Mouse (Mus musculus) C2C12 (cell line): ENCODE measurements around the gene Krtap1-3.

Experiments used
- CEBPB ChIP-seq: IDR thresholded peaks from one replicate; pipeline ENCODE4 v1.6.1; 2011; ENCODE audit warnings: low read depth, mild to moderate bottlenecking, control low read depth, moderate library complexity
- CTCF ChIP-seq: IDR thresholded peaks from one replicate; pipeline ENCODE4 v1.5.1; 2011; ENCODE audit not compliant: control insufficient read depth, insufficient read depth, insufficient read length
- USF1 ChIP-seq: IDR thresholded peaks from one replicate; pipeline ENCODE4 v1.6.1; 2011; ENCODE audit warnings: low read depth, mild to moderate bottlenecking, control low read depth, moderate library complexity

GRCm38 (mm10) chr11:99574106-99574505 lies 17.0 kb downstream of the Krtap1-3 start:
- TF ChIP-seq CTCF (peak; percentile 70), CEBPB (no peak), USF1 (no peak)
